Mouse (Mus musculus) MEL (cell line): ENCODE data around the gene Rufy4. TPM values are rescaled to one million over a fixed set of nuclear protein-coding genes. Genes with fewer than 3 reads are reported as not detected.

Experiments
- DNase-seq: peaks from one replicate; pipeline ENCODE4 v3.0.0; 2011; ENCODE audit warnings: low read depth, low spot score
- H3K27ac ChIP-seq: 2 replicates; pipeline ENCODE4 v1.5.1; 2012; ENCODE audit warnings: low read depth, mild to moderate bottlenecking, control low read depth, low read length, moderate library complexity; ENCODE audit not compliant: control insufficient read depth
- H3K27me3 ChIP-seq, 2 experiments: fragments of 150-350 bp in 1 of 2; sonication (generic) in 1 of 2; 2 replicates each; pipeline ENCODE4 v1.6.1; 2012; ENCODE audit warnings: low read length in 2 of 2, mild to moderate bottlenecking in 2 of 2, improper control_type of control experiment in 1 of 2, moderate library complexity in 1 of 2; ENCODE audit not compliant: insufficient read depth in 2 of 2, control insufficient read depth in 1 of 2
- H3K36me3 ChIP-seq, 2 experiments: 2 replicates each; pipeline ENCODE4 v1.6.1; 2012 to 2014; ENCODE audit warnings: low read length in 2 of 2, improper control_type of control experiment in 1 of 2, inconsistent platforms in 1 of 2, mild to moderate bottlenecking in 1 of 2; ENCODE audit not compliant: insufficient read depth in 2 of 2, control insufficient read depth in 1 of 2
- H3K4me1 ChIP-seq, 2 experiments: fragments of 150-350 bp in 1 of 2; sonication (generic) in 1 of 2; 2 replicates each; pipeline ENCODE4 v1.6.1; 2012; ENCODE audit warnings: low read length in 2 of 2, improper control_type of control experiment in 1 of 2, mild to moderate bottlenecking in 1 of 2; ENCODE audit not compliant: insufficient read depth in 2 of 2, control insufficient read depth in 1 of 2
- H3K4me3 ChIP-seq, 2 experiments: fragments of 150-350 bp in 1 of 2; sonication (generic) in 1 of 2; 2 replicates each; pipeline ENCODE4 v1.5.1; 2012; ENCODE audit warnings: low read depth in 2 of 2, low read length in 2 of 2, mild to moderate bottlenecking in 2 of 2, moderate library complexity in 2 of 2, control low read depth in 1 of 2, improper control_type of control experiment in 1 of 2; ENCODE audit not compliant: control insufficient read depth in 1 of 2, insufficient read depth in 1 of 2
- H3K79me2 ChIP-seq: 2 replicates; pipeline ENCODE4 v1.6.1; 2012; ENCODE audit warnings: mild to moderate bottlenecking, low read length, moderate library complexity; ENCODE audit not compliant: control insufficient read depth, poor library complexity, insufficient read depth
- H3K9ac ChIP-seq: 2 replicates; pipeline ENCODE4 v1.6.1; 2012; ENCODE audit warnings: low read depth, mild to moderate bottlenecking, control low read depth, low read length, moderate library complexity; ENCODE audit not compliant: control insufficient read depth, poor library complexity, severe bottlenecking
- H3K9me3 ChIP-seq: fragments of 150-350 bp; sonication (generic); replicated peaks from 2 replicates; pipeline ENCODE4 v1.6.1; 2012; ENCODE audit warnings: mild to moderate bottlenecking, low read length, improper control_type of control experiment, moderate library complexity; ENCODE audit not compliant: insufficient read depth
- CTCF ChIP-seq, 3 experiments: IDR thresholded peaks in 2 of 3; conservative IDR thresholded peaks in 1 of 3; 2 replicates each; pipeline ENCODE4 v1.5.1; 2011 to 2012; ENCODE audit warnings: low read length in 3 of 3, low read depth in 2 of 3, mild to moderate bottlenecking in 2 of 3, improper control_type of control experiment in 1 of 3, inconsistent platforms in 1 of 3, mixed read lengths in 1 of 3, moderate library complexity in 1 of 3; ENCODE audit not compliant: control insufficient read depth in 1 of 3, insufficient read depth in 1 of 3, poor library complexity in 1 of 3, severe bottlenecking in 1 of 3
- ELF1 ChIP-seq: IDR thresholded peaks from 2 replicates; pipeline ENCODE4 v1.6.1; 2014; ENCODE audit warnings: low read depth, mild to moderate bottlenecking, inconsistent platforms, low read length, improper control_type of control experiment, moderate library complexity
- EP300 ChIP-seq, 2 experiments: IDR thresholded peaks; 2 replicates each; pipeline ENCODE4 v1.6.1; 2011; ENCODE audit warnings: improper control_type of control experiment in 2 of 2, low read length in 2 of 2, low read depth in 1 of 2, mild to moderate bottlenecking in 1 of 2
- ETS1 ChIP-seq: IDR thresholded peaks from 2 replicates; pipeline ENCODE4 v1.6.1; 2012; ENCODE audit warnings: low read depth, mild to moderate bottlenecking, inconsistent platforms, low read length, improper control_type of control experiment, moderate library complexity
- GABPA ChIP-seq: IDR thresholded peaks from 2 replicates; pipeline ENCODE4 v1.6.1; 2012; ENCODE audit warnings: low read depth, mild to moderate bottlenecking, inconsistent platforms, low read length, improper control_type of control experiment, moderate library complexity
- GATA1 ChIP-seq: IDR thresholded peaks from 2 replicates; pipeline ENCODE4 v1.6.1; 2011; ENCODE audit warnings: low read depth, low read length, improper control_type of control experiment
- HCFC1 ChIP-seq: IDR thresholded peaks from 2 replicates; pipeline ENCODE4 v1.6.1; 2012; ENCODE audit warnings: low read depth, mild to moderate bottlenecking, inconsistent platforms, low read length, improper control_type of control experiment, moderate library complexity
- JUND ChIP-seq: IDR thresholded peaks from 2 replicates; pipeline ENCODE4 v1.6.1; 2011; ENCODE audit warnings: low read depth, mild to moderate bottlenecking, improper control_type of control experiment, low read length
- KAT2A ChIP-seq: conservative IDR thresholded peaks from 2 replicates; pipeline ENCODE4 v1.6.1; 2012; ENCODE audit warnings: low read depth, low read length, improper control_type of control experiment, inconsistent platforms
- MAFK ChIP-seq: IDR thresholded peaks from 2 replicates; pipeline ENCODE4 v1.6.1; 2011; ENCODE audit warnings: low read depth, mild to moderate bottlenecking, low read length, improper control_type of control experiment, borderline replicate concordance
- MAX ChIP-seq: IDR thresholded peaks from 2 replicates; pipeline ENCODE4 v1.6.1; 2011; ENCODE audit warnings: low read length, improper control_type of control experiment
- MAZ ChIP-seq: IDR thresholded peaks from 2 replicates; pipeline ENCODE4 v1.6.1; 2012; ENCODE audit warnings: low read depth, mild to moderate bottlenecking, inconsistent platforms, low read length, improper control_type of control experiment
- MXI1 ChIP-seq: IDR thresholded peaks from 2 replicates; pipeline ENCODE4 v1.6.1; 2011; ENCODE audit warnings: mild to moderate bottlenecking, low read depth, low read length, improper control_type of control experiment
- MYC ChIP-seq: IDR thresholded peaks from 2 replicates; pipeline ENCODE4 v1.6.1; 2011; ENCODE audit warnings: low read depth, mild to moderate bottlenecking, low read length, improper control_type of control experiment, moderate library complexity
- NELFE ChIP-seq: IDR thresholded peaks from 2 replicates; pipeline ENCODE4 v1.6.1; 2011; ENCODE audit warnings: low read depth, low read length, improper control_type of control experiment
- NRF1 ChIP-seq: IDR thresholded peaks from 2 replicates; pipeline ENCODE4 v1.6.1; 2014; ENCODE audit warnings: low read depth, mild to moderate bottlenecking, inconsistent platforms, low read length, improper control_type of control experiment, moderate library complexity; ENCODE audit not compliant: poor library complexity, insufficient read depth, severe bottlenecking
- POLR2A ChIP-seq, 2 experiments: IDR thresholded peaks; 2 replicates each; pipeline ENCODE4 v1.6.1; 2011 to 2012; ENCODE audit warnings: low read length in 2 of 2, mild to moderate bottlenecking in 2 of 2, control low read depth in 1 of 2, improper control_type of control experiment in 1 of 2, low read depth in 1 of 2, moderate library complexity in 1 of 2; ENCODE audit not compliant: control insufficient read depth in 1 of 2, insufficient read depth in 1 of 2, poor library complexity in 1 of 2
- POLR2AphosphoS5 ChIP-seq: IDR thresholded peaks from 2 replicates; pipeline ENCODE4 v1.6.1; 2012; ENCODE audit warnings: low read depth, borderline replicate concordance, mild to moderate bottlenecking, inconsistent platforms, low read length, moderate library complexity, mixed read lengths
- RAD21 ChIP-seq: IDR thresholded peaks from 2 replicates; pipeline ENCODE4 v1.6.1; 2011; ENCODE audit warnings: mild to moderate bottlenecking, low read depth, low read length, improper control_type of control experiment
- RCOR1 ChIP-seq: IDR thresholded peaks from 2 replicates; pipeline ENCODE4 v1.6.1; 2012; ENCODE audit warnings: low read depth, mild to moderate bottlenecking, inconsistent platforms, low read length, improper control_type of control experiment
- SIN3A ChIP-seq: IDR thresholded peaks from 2 replicates; pipeline ENCODE4 v1.6.1; 2012; ENCODE audit warnings: low read length, improper control_type of control experiment, inconsistent platforms
- SMC3 ChIP-seq: IDR thresholded peaks from 2 replicates; pipeline ENCODE4 v1.6.1; 2011; ENCODE audit warnings: low read depth, low read length, improper control_type of control experiment
- TAL1 ChIP-seq: IDR thresholded peaks from 2 replicates; pipeline ENCODE4 v1.6.1; 2012; ENCODE audit warnings: mild to moderate bottlenecking, inconsistent platforms, low read length, moderate library complexity, mixed read lengths
- UBTF ChIP-seq: IDR thresholded peaks from 2 replicates; pipeline ENCODE4 v1.6.1; 2012; ENCODE audit warnings: low read depth, mild to moderate bottlenecking, inconsistent platforms, low read length, improper control_type of control experiment, moderate library complexity, borderline replicate concordance; ENCODE audit not compliant: insufficient read depth
- USF1 ChIP-seq: IDR thresholded peaks from 2 replicates; pipeline ENCODE4 v1.6.1; 2014; ENCODE audit warnings: low read depth, mild to moderate bottlenecking, inconsistent platforms, low read length, improper control_type of control experiment, moderate library complexity
- USF2 ChIP-seq, 2 experiments: IDR thresholded peaks; 2 replicates each; pipeline ENCODE4 v1.6.1; 2011 to 2012; ENCODE audit warnings: improper control_type of control experiment in 2 of 2, low read length in 2 of 2, borderline replicate concordance in 1 of 2, inconsistent platforms in 1 of 2, low read depth in 1 of 2, mild to moderate bottlenecking in 1 of 2; ENCODE audit not compliant: insufficient read depth in 1 of 2
- ZC3H11A ChIP-seq: IDR thresholded peaks from 2 replicates; pipeline ENCODE4 v1.6.1; 2012; ENCODE audit warnings: low read depth, mild to moderate bottlenecking, inconsistent platforms, low read length, improper control_type of control experiment
- ZKSCAN1 ChIP-seq: IDR thresholded peaks from 2 replicates; pipeline ENCODE4 v1.6.1; 2012; ENCODE audit warnings: low read depth, mild to moderate bottlenecking, inconsistent platforms, low read length, improper control_type of control experiment, moderate library complexity
- ZNF384 ChIP-seq: IDR thresholded peaks from 2 replicates; pipeline ENCODE4 v1.6.1; 2012; ENCODE audit warnings: low read depth, mild to moderate bottlenecking, inconsistent platforms, low read length, improper control_type of control experiment
- polyA plus RNA-seq, 2 experiments: library from polyadenylated mRNA; stranded (reverse) in 1 of 2; unstranded in 1 of 2; fragments of >175 nt in 1 of 2; fragments of >200 nt in 1 of 2; gene quantifications; 2 replicates each; pipeline versions ENCODE4 v1.2.1 to v1.2.4; 2012; ENCODE audit warnings: low replicate concordance in 2 of 2, low read depth in 1 of 2; ENCODE audit not compliant: insufficient read length in 2 of 2, insufficient read depth in 1 of 2, missing spikeins in 1 of 2
- total RNA-seq: library from RNA; depleted of rRNA; stranded (reverse); fragments of 300-350 nt; gene quantifications from 2 replicates; pipeline ENCODE4 v1.2.3, GENCODE M21; 2012

The Rufy4 gene
- total and polyA plus RNA-seq, 3 experiments = 0.04 to 0.10 TPM; not detected in 1

GRCm38 (mm10) chr1:74194445-74194844 is 69.1 kb downstream of the Rufy4 start, which contains the start of gene Cxcr1:
Cxcr1 (minus strand) TSS chr1:74194631.
- Histone ChIP-seq H3K9ac (no peak within 1 kb of the TSS), H3K27ac (no peak within 1 kb of the TSS), H3K4me1 (no peaks in the 10 kb centered on the region), H3K27me3 (peaks cover 0 to 3% of the 10 kb centered on the region in 2 experiments; a peak in 1 of 4 replicates), H3K79me2 (no peaks in the 10 kb centered on the region), H3K4me3 (no peak within 1 kb of the TSS), H3K36me3 (no peaks in the 10 kb centered on the region), H3K9me3 (no peaks in the 10 kb centered on the region)
- TF ChIP-seq ZNF384 (no peak), MXI1 (no peak), NRF1 (no peak), MYC (no peak), ZC3H11A (no peak), SMC3 (no peak), MAZ (no peak), USF1 (no peak), POLR2A (IDR thresholded peaks at IDR 0.05; ENCODE audit: control insufficient read depth in 1 of 2, insufficient read depth in 1 of 2, low read depth in 1 of 2, low read length in 2 of 2, poor library complexity in 1 of 2) (no peak), RAD21 (no peak), ZKSCAN1 (no peak), ELF1 (no peak), RCOR1 (no peak), MAX (no peak), POLR2AphosphoS5 (no peak), NELFE (no peak), CTCF (IDR thresholded peaks at IDR 0.05 in 2 of 3, conservative IDR thresholded peaks at IDR 0.05 in 1 of 3; ENCODE audit: control insufficient read depth in 1 of 3, insufficient read depth in 1 of 3, low read depth in 2 of 3, low read length in 3 of 3, poor library complexity in 1 of 3, severe bottlenecking in 1 of 3) (no peak)
- DNase-seq = no peak

GRCm38 (mm10) chr1:74195961-74196360 is 70.6 kb downstream of the Rufy4 start:
- Histone ChIP-seq H3K27ac (no peak overlapping the region), H3K27me3 (peaks cover 0 to 3% of the 10 kb centered on the region in 2 experiments; a peak in 1 of 4 replicates)
- peak; percentile 76 for DNase-seq
- TF ChIP-seq UBTF = no peak
- no peak for TF ChIP-seq ZNF384
- no peak for TF ChIP-seq KAT2A
- no peak for TF ChIP-seq SIN3A
- peak; percentile 64; the same call in 1 of the 2 replicates for TF ChIP-seq MAX
- no peak for TF ChIP-seq POLR2AphosphoS5
- peak; percentile 97 for TF ChIP-seq SMC3
- TF ChIP-seq ELF1 = no peak
- no peak for TF ChIP-seq EP300 (IDR thresholded peaks at IDR 0.05; ENCODE audit: low read depth in 1 of 2, low read length in 2 of 2)
- no peak for TF ChIP-seq GATA1
- TF ChIP-seq HCFC1 = no peak
- no peak for TF ChIP-seq ZKSCAN1
- no peak for TF ChIP-seq MXI1
- no peak for TF ChIP-seq MAFK
- no peak for TF ChIP-seq MAZ
- no peak for TF ChIP-seq ETS1
- no peak for TF ChIP-seq GABPA
- peak; percentile 48; the same call in 1 of the 2 replicates for TF ChIP-seq MYC
- no peak for TF ChIP-seq USF2 (IDR thresholded peaks at IDR 0.05; ENCODE audit: borderline replicate concordance in 1 of 2, insufficient read depth in 1 of 2, low read depth in 1 of 2, low read length in 2 of 2)
- TF ChIP-seq RAD21 = peak; percentile 66
- TF ChIP-seq USF1 = no peak
- TF ChIP-seq ZC3H11A = peak; percentile 65
- no peak for TF ChIP-seq POLR2A (IDR thresholded peaks at IDR 0.05; ENCODE audit: control insufficient read depth in 1 of 2, insufficient read depth in 1 of 2, low read depth in 1 of 2, low read length in 2 of 2, poor library complexity in 1 of 2)
- no peak for TF ChIP-seq TAL1
- no peak for TF ChIP-seq JUND

More at GRCm38 (mm10) chr1:74195961-74196360, 70.6 kb downstream of the Rufy4 start:
- Histone ChIP-seq H3K79me2 (no peaks in the 10 kb centered on the region), H3K9ac (no peak overlapping the region), H3K36me3 (no peaks in the 10 kb centered on the region), H3K4me3 (no peak overlapping the region), H3K9me3 (no peaks in the 10 kb centered on the region), H3K4me1 (no peaks in the 10 kb centered on the region)
